Mouse (Mus musculus) stomach, postnatal 0 days (tissue): ENCODE data around the gene Gm27029.

Source experiments
- CTCF ChIP-seq: IDR thresholded peaks from 2 replicates; pipeline ENCODE4 v1.5.1; 2016; ENCODE audit warnings: antibody characterized with exemption, low read depth, mild to moderate bottlenecking, moderate library complexity
- EP300 ChIP-seq: optimal IDR thresholded peaks from 2 replicates; pipeline ENCODE3; 2016; ENCODE audit warnings: antibody characterized with exemption

DNA sequence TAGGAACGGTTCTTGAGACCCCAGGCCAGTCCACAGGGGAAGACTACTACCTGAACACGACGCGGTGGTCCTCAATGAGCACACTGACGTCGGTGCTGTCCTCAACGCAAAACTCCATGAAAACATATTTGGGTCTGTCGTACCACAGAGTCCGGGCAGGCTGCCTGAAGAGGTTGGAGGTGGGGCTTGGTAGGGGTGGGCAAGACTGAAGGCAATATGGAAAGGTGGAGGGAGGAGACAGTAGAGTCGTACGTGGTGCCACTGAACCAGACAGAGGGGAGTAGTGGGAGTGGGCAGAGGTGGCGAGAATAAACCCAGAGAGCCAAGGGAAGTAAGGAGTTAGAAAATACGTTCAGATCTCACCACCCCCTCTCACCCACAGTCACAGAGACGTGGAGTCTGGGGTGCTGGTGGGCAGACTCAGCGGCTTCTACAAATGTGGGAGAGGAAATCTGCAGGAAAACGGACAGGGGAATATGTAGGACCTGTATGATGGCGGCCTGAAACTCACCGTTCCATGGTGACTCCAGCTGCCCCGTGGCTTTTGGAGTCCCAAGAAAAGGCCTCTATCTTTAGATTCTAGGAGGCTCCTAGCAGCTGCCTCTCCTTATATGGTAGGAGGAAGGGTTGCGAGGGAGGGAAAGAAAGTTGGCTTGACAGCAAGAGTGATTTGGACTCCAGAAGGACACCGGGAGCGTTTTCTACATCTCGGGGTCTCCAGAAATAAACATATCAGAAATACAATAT, at the start of gene Gm27029:
- no peak for TF ChIP-seq CTCF
- TF ChIP-seq EP300, result no peak
